Mouse (Mus musculus) erythroid progenitor cell, adult 5-6 weeks (primary cell): ENCODE results near the gene Rnase10. TPM values are rescaled to one million over a fixed set of nuclear protein-coding genes. Genes with fewer than 3 reads are reported as not detected.
"Not testable (repeated sequence)": the region's sequence is repeated elsewhere in the genome, so short reads cannot be mapped to it uniquely, and the experiment has no call there.

Source experiments
- ATAC-seq: replicated peaks from 2 replicates; pipeline ENCODE4 v1.8.0; 2016; ENCODE audit warnings: moderate number of reproducible peaks, mild to moderate bottlenecking, moderate TSS enrichment, inconsistent platforms; ENCODE audit not compliant: poor library complexity, low FRiP score, severe bottlenecking
- total RNA-seq, 2 experiments: library from RNA; stranded (forward) in 1 of 2; stranded (reverse) in 1 of 2; fragments of 150-400 nt in 1 of 2; fragments of 186-747, 209-891 nt in 1 of 2; gene quantifications; 2 replicates each; pipeline versions ENCODE4 v1.2.3 to v1.2.4; 2015 to 2017; ENCODE audit warnings: low replicate concordance in 2 of 2

The Rnase10 gene
- total RNA-seq (2015; ENCODE audit: low replicate concordance): not detected in 2 replicates
- total RNA-seq (2017; ENCODE audit: low replicate concordance): not detected in 2 replicates

GRCm38 (mm10) chr14:51007152-51007801 lies at the start of gene Rnase10:
Rnase10 (plus strand) TSS chr14:51007751.
- no peak for ATAC-seq

GRCm38 (mm10) chr14:50958289-50958995 lies 49.1 kb upstream of the Rnase10 start:
- peak; percentile 54 for ATAC-seq

GRCm38 (mm10) chr14:50968216-50968980 lies 39.2 kb upstream of the Rnase10 start:
- ATAC-seq: no peak

- ATAC-seq: no peak
These were observed 38.5 kb upstream of the Rnase10 start for GRCm38 (mm10) chr14:50969041-50969440.

- ATAC-seq: no peak
These were observed 37.7 kb upstream of the Rnase10 start for GRCm38 (mm10) chr14:50969558-50970544.

- no peak for ATAC-seq
These were observed 36.7 kb upstream of the Rnase10 start for GRCm38 (mm10) chr14:50970822-50971221.

GRCm38 (mm10) chr14:50973054-50973453 lies 34.5 kb upstream of the Rnase10 start:
- not testable (repeated sequence) for ATAC-seq

- ATAC-seq: no peak
These were observed 33.9 kb upstream of the Rnase10 start for GRCm38 (mm10) chr14:50973700-50974099.

GRCm38 (mm10) chr14:50975001-50975400 lies 32.5 kb upstream of the Rnase10 start:
- no peak for ATAC-seq

- no peak for ATAC-seq
These were observed 30.9 kb upstream of the Rnase10 start for GRCm38 (mm10) chr14:50976674-50977073.

GRCm38 (mm10) chr14:50978451-50978850 lies 29.1 kb upstream of the Rnase10 start:
- ATAC-seq: peak; percentile 36; the same call in 1 of the 2 replicates

GRCm38 (mm10) chr14:50979631-50980030 lies 27.9 kb upstream of the Rnase10 start:
- no peak for ATAC-seq

- no peak for ATAC-seq
These were observed 26.3 kb upstream of the Rnase10 start for GRCm38 (mm10) chr14:50981207-50981606.

- no peak for ATAC-seq
These were observed 25.7 kb upstream of the Rnase10 start for GRCm38 (mm10) chr14:50981837-50982236.

- ATAC-seq: no peak
These were observed 19.9 kb upstream of the Rnase10 start for GRCm38 (mm10) chr14:50987668-50988067.

- ATAC-seq: no peak
These were observed 16.5 kb upstream of the Rnase10 start for GRCm38 (mm10) chr14:50991037-50991436.

- ATAC-seq: no peak
These were observed 10.5 kb upstream of the Rnase10 start for GRCm38 (mm10) chr14:50997088-50997487.

- no peak for ATAC-seq
These were observed 9.4 kb upstream of the Rnase10 start for GRCm38 (mm10) chr14:50997999-50998666.
